Mouse (Mus musculus): ENCODE measurements around the gene Dnajc6. TPM values are rescaled to one million over a fixed set of nuclear protein-coding genes. Genes with fewer than 3 reads are reported as not detected.

The Dnajc6 gene
- polyA plus RNA-seq, 1 experiment: 1.5 TPM

GRCm38 (mm10) chr4:101490320-101490917 lies 6.0 kb upstream of the Dnajc6 start:
- no peak overlapping the region for H3K27ac ChIP-seq (ENCODE audit: control insufficient read depth, insufficient read depth, low read depth, low read length)
- no peak overlapping the region for H3K4me3 ChIP-seq (ENCODE audit: control insufficient read depth, low read depth, low read length)
- H3K4me1 ChIP-seq (ENCODE audit: control insufficient read depth, insufficient read depth, low read length): no peaks in the 10 kb centered on the region
- H3K27me3 ChIP-seq (ENCODE audit: control insufficient read depth, insufficient read depth, low read length): no peaks in the 10 kb centered on the region
- no peaks in the 10 kb centered on the region for H3K36me3 ChIP-seq (ENCODE audit: control insufficient read depth, insufficient read depth, low read length)
- TF ChIP-seq POLR2A (IDR thresholded peaks at IDR 0.05; ENCODE audit: control insufficient read depth, low read depth, low read length) (no peak), CTCF (IDR thresholded peaks at IDR 0.05; ENCODE audit: control insufficient read depth, insufficient read depth, insufficient replicate concordance, low read depth, low read length) (no peak)

- Histone ChIP-seq H3K27me3 (ENCODE audit: control insufficient read depth, insufficient read depth, low read length) (no peaks in the 10 kb centered on the region), H3K27ac (ENCODE audit: control insufficient read depth, insufficient read depth, low read depth, low read length) (no peak overlapping the region), H3K4me3 (ENCODE audit: control insufficient read depth, low read depth, low read length) (no peak overlapping the region), H3K4me1 (ENCODE audit: control insufficient read depth, insufficient read depth, low read length) (peaks cover 5% of the 10 kb centered on the region), H3K36me3 (ENCODE audit: control insufficient read depth, insufficient read depth, low read length) (no peaks in the 10 kb centered on the region)
- TF ChIP-seq CTCF (IDR thresholded peaks at IDR 0.05; ENCODE audit: control insufficient read depth, insufficient read depth, insufficient replicate concordance, low read depth, low read length) (no peak), POLR2A (IDR thresholded peaks at IDR 0.05; ENCODE audit: control insufficient read depth, low read depth, low read length) (no peak)
These were observed 4.7 kb upstream of the Dnajc6 start for GRCm38 (mm10) chr4:101491704-101492103.

- Histone ChIP-seq H3K27me3 (ENCODE audit: control insufficient read depth, insufficient read depth, low read length) (no peaks in the 10 kb centered on the region), H3K4me1 (ENCODE audit: control insufficient read depth, insufficient read depth, low read length) (peaks cover 13% of the 10 kb centered on the region), H3K4me3 (ENCODE audit: control insufficient read depth, low read depth, low read length) (no peak overlapping the region), H3K36me3 (ENCODE audit: control insufficient read depth, insufficient read depth, low read length) (no peaks in the 10 kb centered on the region), H3K27ac (ENCODE audit: control insufficient read depth, insufficient read depth, low read depth, low read length) (no peak overlapping the region)
- TF ChIP-seq CTCF (IDR thresholded peaks at IDR 0.05; ENCODE audit: control insufficient read depth, insufficient read depth, insufficient replicate concordance, low read depth, low read length) (no peak), POLR2A (IDR thresholded peaks at IDR 0.05; ENCODE audit: control insufficient read depth, low read depth, low read length) (no peak)
These were observed 2.7 kb upstream of the Dnajc6 start for GRCm38 (mm10) chr4:101493611-101494197.

GRCm38 (mm10) chr4:101496188-101496533 lies 287 bp upstream of the Dnajc6 start:
- no peak overlapping the region for H3K27ac ChIP-seq (ENCODE audit: control insufficient read depth, insufficient read depth, low read depth, low read length)
- TF ChIP-seq CTCF (IDR thresholded peaks at IDR 0.05; ENCODE audit: control insufficient read depth, insufficient read depth, insufficient replicate concordance, low read depth, low read length) (no peak), POLR2A (IDR thresholded peaks at IDR 0.05; ENCODE audit: control insufficient read depth, low read depth, low read length) (no peak)
- H3K4me1 ChIP-seq (ENCODE audit: control insufficient read depth, insufficient read depth, low read length): peaks cover 13% of the 10 kb centered on the region
- no peaks in the 10 kb centered on the region for H3K36me3 ChIP-seq (ENCODE audit: control insufficient read depth, insufficient read depth, low read length)
- H3K4me3 ChIP-seq (ENCODE audit: control insufficient read depth, low read depth, low read length): peak overlapping the region; percentile 89
- H3K27me3 ChIP-seq (ENCODE audit: control insufficient read depth, insufficient read depth, low read length): no peaks in the 10 kb centered on the region

- no peak overlapping the region for H3K27ac ChIP-seq (ENCODE audit: control insufficient read depth, insufficient read depth, low read depth, low read length)
- H3K4me1 ChIP-seq (ENCODE audit: control insufficient read depth, insufficient read depth, low read length): peaks cover 13% of the 10 kb centered on the region
- no peak for TF ChIP-seq POLR2A (IDR thresholded peaks at IDR 0.05; ENCODE audit: control insufficient read depth, low read depth, low read length)
- no peak for TF ChIP-seq CTCF (IDR thresholded peaks at IDR 0.05; ENCODE audit: control insufficient read depth, insufficient read depth, insufficient replicate concordance, low read depth, low read length)
- H3K27me3 ChIP-seq (ENCODE audit: control insufficient read depth, insufficient read depth, low read length): no peaks in the 10 kb centered on the region
- H3K4me3 ChIP-seq (ENCODE audit: control insufficient read depth, low read depth, low read length): peak overlapping the region; percentile 3
- no peaks in the 10 kb centered on the region for H3K36me3 ChIP-seq (ENCODE audit: control insufficient read depth, insufficient read depth, low read length)
These were observed 888 bp downstream of the Dnajc6 start for GRCm38 (mm10) chr4:101497336-101497735.

- H3K4me1 ChIP-seq (ENCODE audit: control insufficient read depth, insufficient read depth, low read length): peaks cover 10% of the 10 kb centered on the region
- peaks cover under 1% of the 10 kb centered on the region; the same call in 1 of the 2 replicates for H3K27me3 ChIP-seq (ENCODE audit: control insufficient read depth, insufficient read depth, low read length)
- TF ChIP-seq CTCF (IDR thresholded peaks at IDR 0.05; ENCODE audit: control insufficient read depth, insufficient read depth, insufficient replicate concordance, low read depth, low read length) (no peak), POLR2A (IDR thresholded peaks at IDR 0.05; ENCODE audit: control insufficient read depth, low read depth, low read length) (no peak)
- no peak overlapping the region for H3K27ac ChIP-seq (ENCODE audit: control insufficient read depth, insufficient read depth, low read depth, low read length)
- no peak overlapping the region for H3K4me3 ChIP-seq (ENCODE audit: control insufficient read depth, low read depth, low read length)
- H3K36me3 ChIP-seq (ENCODE audit: control insufficient read depth, insufficient read depth, low read length): no peaks in the 10 kb centered on the region
These were observed 8.1 kb downstream of the Dnajc6 start for GRCm38 (mm10) chr4:101504470-101505007.

- Histone ChIP-seq H3K36me3 (ENCODE audit: control insufficient read depth, insufficient read depth, low read length) (no peaks in the 10 kb centered on the region), H3K27me3 (ENCODE audit: control insufficient read depth, insufficient read depth, low read length) (peaks cover 3% of the 10 kb centered on the region; the same call in 1 of the 2 replicates), H3K4me3 (ENCODE audit: control insufficient read depth, low read depth, low read length) (no peak overlapping the region), H3K4me1 (ENCODE audit: control insufficient read depth, insufficient read depth, low read length) (peaks cover 10% of the 10 kb centered on the region), H3K27ac (ENCODE audit: control insufficient read depth, insufficient read depth, low read depth, low read length) (no peak overlapping the region)
- TF ChIP-seq POLR2A (IDR thresholded peaks at IDR 0.05; ENCODE audit: control insufficient read depth, low read depth, low read length) (no peak), CTCF (IDR thresholded peaks at IDR 0.05; ENCODE audit: control insufficient read depth, insufficient read depth, insufficient replicate concordance, low read depth, low read length) (no peak)
These were observed 9.5 kb downstream of the Dnajc6 start for GRCm38 (mm10) chr4:101505966-101506365.

All from testis, adult 2 months (tissue).